ENCODE assay signal across 25 mouse cellular contexts in the genomic region with DNA sequence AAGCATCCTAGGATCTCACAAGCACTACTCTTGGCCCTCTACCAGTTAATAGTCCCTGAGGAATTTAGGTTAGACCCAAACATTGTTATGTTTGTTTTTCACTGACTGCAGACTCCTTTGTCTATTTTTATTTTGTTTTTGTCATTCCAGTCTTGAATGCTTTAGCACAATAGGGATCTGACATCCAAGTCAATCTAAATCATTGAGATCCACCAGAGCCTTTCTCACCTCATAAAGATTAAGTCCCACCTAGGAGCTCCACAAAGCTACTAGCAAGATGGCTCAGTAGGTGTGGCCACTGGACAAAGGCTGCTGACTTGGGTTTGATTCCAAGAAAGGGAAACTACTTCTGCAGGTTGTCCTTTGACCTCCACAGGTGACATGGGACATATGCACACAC. TPM values are rescaled to one million over a fixed set of nuclear protein-coding genes. Genes with fewer than 3 reads are reported as not detected.
DNase-seq lines count a peak whose midpoint lies in the region; ATAC-seq lines count a peak whose summit lies in the region.
"Had no signal": no experiment of that assay in that cellular context is flagged by ENCODE, and none has a peak within 500 bp of the region (broad histone marks: within the 10 kb centered on the region; RNA-seq: fewer than 3 reads in every experiment).

No protein-coding gene starts in this region.

- no peak for ATAC-seq in hindbrain, embryonic 13.5 days (ENCODE audit: low FRiP score)
- ATAC-seq: activated CD4-positive, CD25-positive, alpha-beta regulatory T cell, adult 4 months; CD4-positive, CD25-positive, alpha-beta regulatory T cell, adult 4 months; Patski had no signal

- H3K27me3 ChIP-seq in hindbrain, embryonic 13.5 days, result 0 out of 2 replicates have a peak, but pooled peaks cover 4% of the 10 kb centered on the region
- H3K27me3 ChIP-seq: CH12.LX, Patski had no signal

- H3K4me3 ChIP-seq in hindbrain, embryonic 13.5 days, result no peak overlapping the region

- H3K4me1 ChIP-seq in hindbrain, embryonic 13.5 days (replicated peaks), result no peaks in the 10 kb centered on the region

- H3K27ac ChIP-seq in hindbrain, embryonic 13.5 days, result no peak overlapping the region

- H3K36me3 ChIP-seq in hindbrain, embryonic 13.5 days, result no peaks in the 10 kb centered on the region
- H3K36me3 ChIP-seq: G1E had no signal

- no peaks in the 10 kb centered on the region; the same call in 1 of the 2 replicates for H3K9me3 ChIP-seq in hindbrain, embryonic 13.5 days
- H3K9me3 ChIP-seq: G1E had no signal

- DNase-seq in ES-CJ7 (ENCODE audit: low read depth, low spot score) (peak; percentile 86), R1 (ENCODE audit: low read depth, low spot score) (peak; percentile 94), ZHBTc4 (ENCODE audit: low read depth, low spot score) (peak; percentile 90)
- DNase-seq in cerebellum, postnatal 25 days, result no peak
- no peak for DNase-seq in spleen, adult 18-20 months
- DNase-seq: adrenal gland, adult 2 months; adrenal gland, adult 8-10 months; adrenal gland, postnatal 10 days; adrenal gland, postnatal 14 days; adrenal gland, postnatal 25 days; adrenal gland, postnatal 36 days; B cell, adult 2 months; cerebellum, adult 11 months; cerebellum, adult 11-12 months; cerebellum, adult 18-20 months; cerebellum, adult 2 months; cerebellum, adult 8-10 months; cerebellum, adult 9-10 months had no signal

- no peak overlapping the region for H3K9ac ChIP-seq in hindbrain, embryonic 13.5 days

- H3K4me2 ChIP-seq in hindbrain, embryonic 13.5 days, result no peak overlapping the region

RNA-seq across cellular contexts. Expression of gene Foxd3, which starts 19.1 kb away (rescaled TPM):
- 2.2 TPM in 2 replicates for polyA plus RNA-seq in hindbrain, embryonic 13.5 days (2015; fragmentation: Nextera tagmentation; extraction: Ambion mirVana)
- polyA plus RNA-seq: activated CD4-positive, CD25-positive, alpha-beta regulatory T cell, adult 4 months; C2C12; CD4-positive, CD25-positive, alpha-beta regulatory T cell, adult 4 months; G1E; Patski had no signal

RNA-seq across cellular contexts. Expression of gene Alg6, which starts 40.3 kb away (rescaled TPM):
- polyA plus RNA-seq in hindbrain, embryonic 13.5 days (2015; fragmentation: Nextera tagmentation; extraction: Ambion mirVana), result 10.0 and 10.8 TPM in 2 replicates

Comparison
In these comparisons a context has a peak if more than half of its experiments do, and no peak if none do; other contexts are left out.
1. DNase-seq: peak in ES-CJ7 (single experiment), R1 (single experiment) and ZHBTc4 (single experiment); none in cerebellum, postnatal 25 days (0 of 2) and spleen, adult 18-20 months (0 of 2).